Mouse (Mus musculus): ENCODE measurements around the gene Itgam.
A peak's percentile ranks its signal among the peaks of the same experiment; 100 is the strongest.

The Itgam gene

GRCm38 (mm10) chr7:128057860-128058259 is 4.6 kb upstream of the Itgam start:
- DNase-seq (ENCODE audit: low read depth) = no peak

- DNase-seq (ENCODE audit: low read depth) = no peak
These were observed 3.9 kb upstream of the Itgam start for GRCm38 (mm10) chr7:128058576-128058975.

DNA sequence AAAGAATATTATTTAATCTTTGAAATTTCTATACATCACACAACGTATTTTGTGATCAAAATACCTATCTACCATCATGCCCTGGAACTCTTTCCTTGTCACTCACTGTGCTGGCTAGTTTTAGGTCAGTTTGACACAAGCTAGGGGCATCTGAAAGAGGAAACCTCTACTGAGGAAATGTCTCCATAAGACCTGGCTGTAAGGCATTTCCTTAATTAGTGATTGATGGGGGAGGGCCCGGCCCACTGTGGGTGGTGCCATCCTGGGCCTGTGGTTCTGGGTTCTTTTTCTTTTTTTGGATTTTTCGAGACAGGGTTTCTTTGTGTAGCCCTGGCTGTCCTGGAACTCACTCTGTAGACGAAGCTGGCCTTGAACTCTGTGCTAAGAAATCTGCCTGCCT is 3.3 kb upstream of the Itgam start:
- DNase-seq (ENCODE audit: low read depth) = no peak

DNA sequence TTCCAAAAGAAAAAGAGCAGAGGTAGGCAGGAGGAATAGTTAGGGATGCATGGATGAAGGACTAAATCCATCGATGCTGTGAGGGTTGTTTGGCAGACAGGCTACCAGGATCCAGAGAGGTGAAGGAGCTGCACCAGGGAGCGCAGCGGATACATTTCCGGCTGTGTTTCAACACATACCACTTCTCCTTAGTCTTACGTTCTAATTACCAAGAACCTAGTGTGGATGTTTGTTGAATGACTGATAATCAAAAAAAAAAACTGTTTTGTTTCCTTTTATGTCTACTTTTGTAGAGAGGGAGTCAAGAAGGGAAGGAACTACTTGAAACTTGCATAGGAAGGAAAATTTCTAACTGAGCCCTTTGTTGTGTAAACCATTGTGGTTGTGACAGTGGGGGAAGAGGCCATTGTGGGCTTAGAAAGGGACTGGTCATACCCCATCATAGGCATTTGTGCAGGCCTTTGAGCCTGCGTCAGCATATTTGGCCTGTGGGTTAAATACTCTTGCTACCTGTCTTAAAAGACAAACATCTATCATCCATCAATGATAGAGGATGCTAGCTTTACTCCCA is 856 bp downstream of the Itgam start:
- no peak for DNase-seq (ENCODE audit: low read depth)

DNA sequence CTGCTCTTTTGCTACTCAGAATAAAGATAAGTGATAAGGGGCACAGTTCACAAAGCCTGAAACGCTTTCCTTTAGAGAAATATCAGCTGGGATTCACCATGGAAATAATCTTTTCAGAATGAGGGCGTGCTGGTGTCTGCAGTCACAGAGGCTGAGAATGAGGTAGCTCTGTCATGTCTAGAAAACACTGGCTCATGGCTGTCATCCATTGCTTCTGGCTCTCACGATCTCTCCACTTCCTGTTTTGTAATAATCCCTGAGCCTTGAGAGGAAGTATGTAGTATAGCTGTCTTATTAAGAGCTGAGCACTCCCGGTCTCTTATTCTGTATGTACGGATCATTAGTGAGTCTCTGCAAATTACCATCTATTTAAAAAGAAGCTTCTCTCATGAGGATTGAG is 3.1 kb downstream of the Itgam start:
- DNase-seq (ENCODE audit: low read depth) = peak; percentile 51

- DNase-seq (ENCODE audit: low read depth) = peak; percentile 34
These were observed 5.4 kb downstream of the Itgam start for GRCm38 (mm10) chr7:128067847-128068246.

GRCm38 (mm10) chr7:128069844-128070243 is 7.4 kb downstream of the Itgam start:
- DNase-seq (ENCODE audit: low read depth) = no peak

- no peak for DNase-seq (ENCODE audit: low read depth)
These were observed 9.4 kb downstream of the Itgam start for GRCm38 (mm10) chr7:128071816-128072215.

- peak; percentile 73 for DNase-seq (ENCODE audit: low read depth)
These were observed 17.6 kb downstream of the Itgam start for GRCm38 (mm10) chr7:128080012-128080411.

- DNase-seq (ENCODE audit: low read depth) = no peak
These were observed 26.7 kb downstream of the Itgam start for GRCm38 (mm10) chr7:128089141-128089540.

- peak; percentile 42 for DNase-seq (ENCODE audit: low read depth)
These were observed 35.7 kb downstream of the Itgam start for GRCm38 (mm10) chr7:128098135-128098534.

DNA sequence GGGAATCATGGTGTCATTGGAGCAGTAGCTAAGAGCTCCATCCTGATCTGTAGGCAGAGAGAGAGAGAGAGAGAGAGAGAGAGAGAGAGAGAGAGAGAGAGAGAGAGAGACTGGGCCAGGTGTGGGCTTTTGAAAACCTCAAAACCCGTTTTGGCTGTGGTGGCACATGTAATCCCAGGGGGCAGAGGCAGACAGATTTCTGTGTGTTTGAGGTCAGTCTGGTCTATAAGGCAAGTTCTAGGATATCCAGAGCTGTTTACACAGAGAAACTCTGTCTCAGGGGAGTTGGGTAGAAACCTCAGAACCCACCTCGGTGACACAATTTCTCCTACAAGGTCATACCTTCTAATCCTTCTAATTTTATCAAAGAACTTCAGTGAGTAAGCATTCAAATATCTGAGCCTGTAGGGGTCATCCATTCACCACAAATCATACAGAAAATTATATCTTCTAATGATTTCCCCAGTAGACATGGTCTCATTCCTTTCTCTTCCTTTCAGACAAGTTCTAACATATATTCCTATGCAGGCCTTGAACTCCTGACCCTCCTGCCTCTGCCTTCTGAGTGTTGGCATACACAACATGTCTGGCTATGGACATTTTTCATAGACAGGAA is 38.4 kb downstream of the Itgam start:
- no peak for DNase-seq (ENCODE audit: low read depth)

DNA sequence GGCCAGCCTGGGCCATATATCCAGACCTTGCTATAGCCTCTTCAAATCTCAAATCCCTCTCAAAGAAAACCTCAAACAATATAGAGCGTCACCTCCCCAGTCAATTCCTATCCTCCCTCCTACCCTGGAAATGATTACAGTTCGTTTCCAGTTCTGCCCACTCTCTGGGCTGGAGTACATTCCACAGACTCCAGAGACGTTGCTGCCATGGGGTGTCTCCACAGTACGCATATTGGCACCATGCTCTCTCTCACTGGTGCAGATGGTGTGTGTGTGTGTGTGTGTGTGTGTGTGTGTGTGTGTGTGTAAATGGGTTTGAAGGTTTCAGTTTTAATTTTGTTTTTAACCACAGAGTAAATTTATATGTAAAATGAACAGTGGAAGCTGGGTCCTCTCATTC is 42.8 kb downstream of the Itgam start:
- DNase-seq (ENCODE audit: low read depth) = peak; percentile 63

- DNase-seq (ENCODE audit: low read depth) = no peak
These were observed 45.0 kb downstream of the Itgam start for GRCm38 (mm10) chr7:128107462-128107861.

DNA sequence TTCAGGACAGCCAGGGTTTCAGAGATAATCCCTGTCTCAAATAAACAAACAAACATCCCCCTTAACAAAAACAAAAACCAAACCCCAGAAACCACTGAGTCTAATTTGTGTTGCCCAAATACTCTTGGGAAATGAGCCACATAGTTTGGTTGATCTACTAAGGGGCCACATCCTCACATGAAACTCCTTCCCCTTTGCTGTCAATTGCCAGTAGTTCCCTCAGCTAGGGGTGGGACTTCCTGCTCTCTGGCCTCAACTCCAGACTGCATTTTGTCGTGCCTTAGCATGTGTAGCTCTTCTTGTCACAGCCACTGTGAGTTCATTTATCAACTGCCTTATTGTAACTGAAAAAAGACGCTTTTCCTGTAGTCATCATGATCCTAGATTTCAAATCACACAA is 47.9 kb downstream of the Itgam start:
- DNase-seq (ENCODE audit: low read depth) = no peak

GRCm38 (mm10) chr7:128112131-128112530 is 49.7 kb downstream of the Itgam start:
- no peak for DNase-seq (ENCODE audit: low read depth)

DNA sequence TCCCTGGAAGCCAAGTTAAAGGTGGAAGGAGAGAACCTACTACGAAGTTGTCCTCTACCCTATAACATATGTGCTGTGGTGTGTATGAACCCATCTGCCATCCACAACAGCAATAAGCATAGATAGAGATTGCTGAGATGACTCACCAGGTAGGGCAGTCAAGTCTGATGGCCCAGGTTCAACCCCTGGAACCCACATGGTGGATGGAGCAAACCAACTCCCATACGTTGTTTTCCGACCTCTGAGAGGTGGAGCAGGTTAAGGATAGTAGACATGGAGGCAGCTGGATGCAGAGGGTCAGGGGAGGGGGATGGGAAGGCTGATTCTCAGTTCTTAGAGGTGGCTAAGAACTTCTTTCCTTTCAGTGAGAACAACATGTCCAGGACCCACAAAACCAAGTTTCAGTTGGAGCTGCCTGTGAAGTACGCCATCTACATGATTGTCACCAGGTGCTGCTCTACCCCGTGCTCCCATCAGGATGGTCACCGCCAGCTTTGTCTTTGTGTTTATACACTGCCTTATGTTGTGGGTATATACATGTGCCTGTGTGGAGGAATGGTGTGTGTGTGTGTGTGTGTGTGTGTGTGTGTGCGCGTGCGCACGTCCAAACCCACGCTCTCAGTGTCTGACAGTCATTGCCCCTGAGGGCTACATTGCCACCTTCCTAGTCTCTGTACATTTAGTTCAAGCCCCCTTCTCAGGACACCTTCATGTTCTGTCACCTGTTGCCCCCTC is 52.1 kb downstream of the Itgam start:
- DNase-seq (ENCODE audit: low read depth) = no peak

GRCm38 (mm10) chr7:128115211-128115958 is 52.9 kb downstream of the Itgam start:
- peak; percentile 72 for DNase-seq (ENCODE audit: low read depth)

DNA sequence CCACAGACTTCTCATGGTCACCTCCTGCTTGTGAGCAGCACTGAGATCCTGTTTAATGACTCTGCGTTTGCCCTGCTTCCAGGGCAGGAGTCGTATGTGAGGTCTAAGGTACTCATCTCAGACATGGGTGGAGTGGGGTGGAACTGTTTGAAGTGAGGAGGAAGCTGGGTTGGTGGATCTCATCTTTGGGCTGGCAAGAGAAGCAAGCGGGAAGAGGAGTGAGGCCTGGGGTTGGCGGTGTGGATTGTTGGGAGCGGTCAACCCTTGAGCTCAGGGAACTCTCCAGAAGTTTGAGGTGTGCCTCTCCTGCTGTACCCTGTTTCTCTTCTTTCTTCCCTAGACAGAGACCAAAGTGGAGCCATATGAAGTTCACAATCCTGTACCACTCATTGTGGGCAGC is 54.0 kb downstream of the Itgam start:
- no peak for DNase-seq (ENCODE audit: low read depth)

DNA sequence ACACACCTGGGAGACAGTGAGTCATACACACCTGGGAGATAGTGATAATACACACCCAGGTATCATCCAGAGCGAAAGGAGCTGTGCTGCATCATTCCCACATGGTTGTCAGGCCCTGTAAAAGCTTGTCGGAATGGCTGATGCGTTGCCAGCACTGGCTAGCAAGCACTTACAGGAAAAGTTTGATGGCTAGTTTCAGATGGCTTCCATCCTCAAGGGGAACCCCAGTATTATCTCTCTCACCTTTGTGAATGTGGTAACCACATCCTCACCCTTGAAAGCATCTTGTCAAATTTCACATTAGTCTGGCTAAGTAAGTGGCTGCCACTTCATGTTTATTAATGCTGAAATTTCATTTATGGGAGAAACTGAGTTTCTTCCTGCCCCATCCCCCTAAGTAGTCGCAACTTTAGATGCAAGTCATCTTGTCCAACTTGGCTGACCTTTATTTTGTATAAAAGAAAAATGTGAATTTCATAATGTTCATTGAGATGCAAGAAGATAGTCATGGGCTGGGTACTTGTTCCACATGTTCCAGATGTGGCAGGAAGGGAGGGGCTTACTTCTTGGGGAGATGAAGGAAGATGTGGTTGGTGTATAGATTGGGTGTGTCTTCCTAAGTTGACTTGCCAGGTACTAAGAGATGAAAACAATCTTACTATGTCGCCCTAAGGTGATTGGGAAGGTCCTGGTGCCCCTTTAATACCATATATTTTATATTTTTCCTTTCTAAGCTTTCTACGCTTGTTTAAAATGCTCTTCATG is 57.5 kb downstream of the Itgam start:
- DNase-seq (ENCODE audit: low read depth) = peak; percentile 66

DNA sequence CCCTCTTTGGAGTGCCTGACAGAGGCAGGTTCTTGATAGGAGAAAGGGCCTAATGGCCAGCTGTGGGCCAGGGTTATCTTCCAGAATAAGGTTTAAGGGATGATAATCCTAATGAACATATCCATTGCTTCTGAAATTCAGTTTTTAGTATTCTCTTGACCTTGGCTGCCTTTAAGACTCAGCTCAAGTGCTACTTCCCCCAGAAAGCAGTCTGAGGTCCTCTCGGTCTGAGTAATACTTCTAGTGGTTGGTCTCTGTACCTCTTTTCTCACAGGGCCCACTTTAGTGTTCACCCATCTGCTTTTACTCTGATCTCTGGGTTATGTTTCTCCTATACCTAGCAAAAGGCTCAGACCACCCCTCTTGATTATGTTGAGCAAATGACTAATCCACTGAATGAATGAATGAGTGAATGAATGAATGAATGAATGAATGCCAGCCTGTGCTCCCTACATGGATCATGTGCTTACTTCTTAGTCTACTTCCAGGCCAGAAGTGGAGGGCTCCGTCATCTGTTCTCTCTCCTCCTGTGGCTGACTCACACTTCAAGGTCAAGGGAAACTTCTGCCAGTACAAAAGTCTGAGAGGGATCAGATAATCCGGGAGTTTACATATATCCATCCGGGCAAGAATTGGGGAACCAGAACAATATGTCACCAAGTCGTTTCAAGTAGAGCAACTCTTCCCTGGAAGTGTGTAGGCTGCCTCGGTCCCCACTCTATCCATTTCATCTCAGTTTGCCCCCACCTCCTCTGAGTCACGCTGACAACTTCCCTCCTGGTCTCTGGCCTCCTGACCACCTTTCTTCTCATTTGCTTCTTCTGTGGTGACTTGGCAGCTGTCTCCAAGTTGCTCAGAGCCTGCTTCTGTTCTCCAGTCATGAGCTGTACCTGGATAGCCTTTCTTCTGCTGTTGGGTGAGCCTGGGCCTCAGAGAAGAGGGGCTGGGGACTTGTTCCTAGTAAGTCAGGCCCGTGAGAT is 66.6 kb downstream of the Itgam start, which contains the start of gene Itgax:
TSS of gene Itgax (plus strand) at position 807 of the 980 bp plus-strand sequence.
- DNase-seq (ENCODE audit: low read depth) = no peak
